Mouse (Mus musculus) brain, embryonic 14.5 days (tissue): ENCODE results near the gene R3hcc1l.

Experiments used
- CTCF ChIP-seq: fragments of 200-500 bp; IDR thresholded peaks from 2 replicates; pipeline ENCODE4 v1.5.1; 2012; ENCODE audit warnings: inconsistent platforms, mild to moderate bottlenecking, moderate library complexity, borderline replicate concordance; ENCODE audit not compliant: insufficient read depth, insufficient read length; ENCODE audit errors: extremely low read depth
- POLR2A ChIP-seq: fragments of 200-500 bp; IDR thresholded peaks from 2 replicates; pipeline ENCODE4 v1.6.1; 2012; ENCODE audit warnings: mild to moderate bottlenecking, inconsistent platforms, borderline replicate concordance; ENCODE audit not compliant: poor library complexity, insufficient read depth, insufficient read length, severe bottlenecking; ENCODE audit errors: extremely low read depth

DNA sequence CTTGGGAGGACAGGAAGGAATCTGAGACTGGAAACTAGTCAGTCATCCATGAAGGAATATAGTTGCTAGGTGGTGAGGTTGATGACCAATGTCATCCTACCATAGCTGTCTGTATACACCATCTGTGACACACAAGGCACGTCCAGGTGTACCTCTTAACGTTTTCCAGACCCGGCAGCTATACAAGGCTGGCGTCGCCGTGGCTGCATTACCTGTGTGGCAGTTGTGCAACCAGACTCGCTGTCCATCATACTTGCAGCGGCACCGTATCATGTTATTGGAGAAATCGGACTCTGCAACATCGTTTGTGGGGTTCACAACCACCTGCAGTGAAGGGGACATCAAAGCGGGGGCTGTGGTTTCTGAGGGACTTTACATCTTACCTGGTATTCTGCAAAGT lies 78.7 kb downstream of the R3hcc1l start:
- no peak for TF ChIP-seq CTCF
- TF ChIP-seq POLR2A, result no peak
